Comparison of ENCODE assay signal across 27 mouse cellular contexts in the genomic region with DNA sequence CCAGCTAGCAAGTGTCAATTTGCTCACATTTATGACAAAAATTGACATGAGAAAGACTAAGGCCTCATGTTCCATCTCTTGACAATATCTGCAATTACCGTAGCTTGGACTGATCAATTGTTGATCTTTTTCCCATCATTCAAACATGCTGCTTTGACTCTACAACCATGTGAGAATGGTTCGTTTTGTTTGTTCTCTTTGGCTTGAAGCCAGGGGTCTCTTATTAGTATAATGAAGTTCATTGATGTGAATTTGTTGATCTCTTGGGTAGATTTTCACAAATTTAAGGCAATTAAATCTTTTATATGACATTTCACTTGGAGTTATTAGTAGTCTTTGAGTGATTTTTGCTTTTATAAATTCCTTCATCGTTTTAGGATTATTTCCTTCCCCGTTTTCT.
"Had no signal": no experiment of that assay in that cellular context is flagged by ENCODE, and none has a peak within 500 bp of the region (broad histone marks: within the 10 kb centered on the region; RNA-seq: fewer than 3 reads in every experiment).

No protein-coding gene starts in this region.

- ATAC-seq: forebrain, embryonic 13.5 days; forebrain, embryonic 15.5 days; forebrain, embryonic 16.5 days; forebrain, postnatal 0 days had no signal

- DNase-seq: cerebellum, adult 8-10 months; cerebellum, adult 9-10 months; cerebellum, adult 9-11 months; cerebellum, postnatal 10 days; cerebellum, postnatal 14 days; cerebellum, postnatal 25 days; cerebellum, postnatal 36 days; embryo, embryonic 11 days; forebrain, postnatal 0 days; gastrocnemius, adult 2 months; gastrocnemius, postnatal 10 days; gastrocnemius, postnatal 14 days; gastrocnemius, postnatal 25 days; gastrocnemius, postnatal 36 days; heart, adult 11 months; heart, adult 18-20 months; heart, adult 2 months had no signal

- H3K4me3 ChIP-seq: embryonic facial prominence, embryonic 10.5 days; embryonic facial prominence, embryonic 12.5 days; embryonic facial prominence, embryonic 13.5 days; embryonic facial prominence, embryonic 15.5 days; erythroblast, embryonic 14.5 days; forebrain, embryonic 10.5 days; forebrain, embryonic 12.5 days; forebrain, embryonic 13.5 days; forebrain, embryonic 15.5 days; gastrocnemius, adult 2 months; heart, adult 2 months had no signal

- H3K27ac ChIP-seq: embryonic facial prominence, embryonic 10.5 days; embryonic facial prominence, embryonic 12.5 days; embryonic facial prominence, embryonic 13.5 days; embryonic facial prominence, embryonic 15.5 days; forebrain, embryonic 12.5 days; forebrain, embryonic 13.5 days; forebrain, embryonic 15.5 days; gastrocnemius, adult 2 months; heart, adult 2 months had no signal

- H3K4me2 ChIP-seq: embryonic facial prominence, embryonic 12.5 days; embryonic facial prominence, embryonic 13.5 days; embryonic facial prominence, embryonic 15.5 days; forebrain, embryonic 12.5 days; forebrain, embryonic 13.5 days; forebrain, embryonic 15.5 days had no signal

- H3K9ac ChIP-seq: embryonic facial prominence, embryonic 12.5 days; embryonic facial prominence, embryonic 13.5 days; embryonic facial prominence, embryonic 15.5 days; forebrain, embryonic 12.5 days; forebrain, embryonic 13.5 days; forebrain, embryonic 15.5 days; forebrain, postnatal 0 days had no signal

- H3K9me3 ChIP-seq: embryonic facial prominence, embryonic 10.5 days; embryonic facial prominence, embryonic 12.5 days; embryonic facial prominence, embryonic 13.5 days; embryonic facial prominence, embryonic 15.5 days; forebrain, embryonic 10.5 days; forebrain, embryonic 12.5 days; forebrain, embryonic 13.5 days; forebrain, embryonic 15.5 days had no signal

- H3K27me3 ChIP-seq: embryonic facial prominence, embryonic 12.5 days; embryonic facial prominence, embryonic 13.5 days; embryonic facial prominence, embryonic 15.5 days; forebrain, embryonic 12.5 days; forebrain, embryonic 13.5 days; forebrain, embryonic 15.5 days had no signal

- H3K36me3 ChIP-seq: embryonic facial prominence, embryonic 10.5 days; embryonic facial prominence, embryonic 12.5 days; embryonic facial prominence, embryonic 13.5 days; embryonic facial prominence, embryonic 15.5 days; forebrain, embryonic 10.5 days; forebrain, embryonic 12.5 days; forebrain, embryonic 15.5 days had no signal
